Mouse (Mus musculus) heart, embryonic 16.5 days (tissue): Measurements from ENCODE around the gene Tspyl4. TPM values are rescaled to one million over a fixed set of nuclear protein-coding genes. Genes with fewer than 3 reads are reported as not detected.

Experiments
- ATAC-seq: fragments of 200-750 bp; cut with Nextera tagmentation; replicated peaks from 2 replicates; pipeline ENCODE4 v1.8.0; 2017; ENCODE audit warnings: moderate number of reproducible peaks; ENCODE audit not compliant: insufficient read depth, low FRiP score; ENCODE audit errors: extremely low read depth
- H3K27ac ChIP-seq: fragments of 300-500 bp; sonication (generic); 2 replicates; pipeline ENCODE4 v1.5.1; 2014; ENCODE audit warnings: mild to moderate bottlenecking, low read length, control low read depth, moderate library complexity
- H3K27me3 ChIP-seq: fragments of 300-500 bp; sonication (generic); 2 replicates; pipeline ENCODE4 v1.6.1; 2014; ENCODE audit warnings: low read length, mixed read lengths; ENCODE audit not compliant: control insufficient read depth, insufficient read depth
- H3K36me3 ChIP-seq: fragments of 300-500 bp; sonication (generic); 2 replicates; pipeline ENCODE4 v1.6.1; 2014; ENCODE audit not compliant: control insufficient read depth, insufficient read depth
- H3K4me1 ChIP-seq: fragments of 300-500 bp; sonication (generic); 2 replicates; pipeline ENCODE4 v1.6.1; 2014; ENCODE audit warnings: low read length, mixed read lengths; ENCODE audit not compliant: control insufficient read depth, insufficient read depth
- H3K4me2 ChIP-seq: fragments of 300-500 bp; sonication (generic); 2 replicates; pipeline ENCODE4 v1.6.1; 2014; ENCODE audit warnings: low read depth, mild to moderate bottlenecking, control low read depth, low read length
- H3K4me3 ChIP-seq: fragments of 300-500 bp; sonication (generic); 2 replicates; pipeline ENCODE4 v1.5.1; 2014; ENCODE audit warnings: mild to moderate bottlenecking, control low read depth, low read length
- H3K9ac ChIP-seq: fragments of 300-500 bp; sonication (generic); 2 replicates; pipeline ENCODE4 v1.6.1; 2014; ENCODE audit warnings: low read length, control low read depth
- H3K9me3 ChIP-seq: fragments of 300-500 bp; sonication (generic); replicated peaks from 2 replicates; pipeline ENCODE4 v1.6.1; 2016; ENCODE audit warnings: low read length; ENCODE audit not compliant: control insufficient read depth
- WGBS: fragments of 180-500 bp; shearing (Covaris S2); extraction: QIAGEN DNeasy Blood & Tissue Kit; methylation state at CpG from one replicate; pipeline ENCODE4 v1.1.7; 2014; 5-methylcytosine and 5-hydroxymethylcytosine counted together
- polyA plus RNA-seq: library from polyadenylated mRNA; unstranded; fragments of >200 nt; fragmentation: Nextera tagmentation; extraction: Ambion mirVana; gene quantifications from 2 replicates; pipeline ENCODE4 v1.2.1, GENCODE M21; 2015

The Tspyl4 gene
- polyA plus RNA-seq, 1 experiment from 2014 or later: 20.5 TPM

GRCm38 (mm10) chr10:34281211-34281961 lies 15.9 kb upstream of the Tspyl4 start:
- peak; percentile 17; the same call in 1 of the 2 replicates for ATAC-seq
- 0 out of 2 replicates have a peak, but pooled peaks cover 2% of the 10 kb centered on the region for H3K36me3 ChIP-seq
- H3K27ac ChIP-seq: peak overlapping the region; percentile 90
- peaks cover 16% of the 10 kb centered on the region for H3K4me1 ChIP-seq
- 12% methylated on average over 14 of the region's 14 CpGs for WGBS
- H3K4me3 ChIP-seq: peak overlapping the region; percentile 99
- H3K9me3 ChIP-seq: no peaks in the 10 kb centered on the region
- peak overlapping the region; percentile 79 for H3K9ac ChIP-seq
- peak overlapping the region; percentile 83 for H3K4me2 ChIP-seq
- H3K27me3 ChIP-seq: no peaks in the 10 kb centered on the region

GRCm38 (mm10) chr10:34281962-34282388 lies 15.3 kb upstream of the Tspyl4 start, which contains the start of gene Tspyl1:
Gene Tspyl1, plus strand, starts transcription at chr10:34282190.
- peak; percentile 96 for ATAC-seq
- Histone ChIP-seq H3K4me1 (peaks cover 16% of the 10 kb centered on the region), H3K9me3 (no peaks in the 10 kb centered on the region), H3K4me3 (peak within 1 kb of the TSS; percentile 99), H3K36me3 (0 out of 2 replicates have a peak, but pooled peaks cover 2% of the 10 kb centered on the region), H3K4me2 (peak within 1 kb of the TSS; percentile 83), H3K27ac (peak within 1 kb of the TSS; percentile 90), H3K9ac (peak within 1 kb of the TSS; percentile 99), H3K27me3 (no peaks in the 10 kb centered on the region)
- under 1% methylated on average over 38 of the region's 38 CpGs for WGBS

- Histone ChIP-seq H3K36me3 (peaks cover 5% of the 10 kb centered on the region; the same call in 1 of the 2 replicates), H3K4me1 (peaks cover 16% of the 10 kb centered on the region), H3K27ac (peak overlapping the region; percentile 86), H3K4me3 (peak overlapping the region; percentile 99), H3K27me3 (no peaks in the 10 kb centered on the region), H3K9me3 (no peaks in the 10 kb centered on the region), H3K9ac (peak overlapping the region; percentile 99), H3K4me2 (peak overlapping the region; percentile 80)
- 3% methylated on average over 47 of the region's 47 CpGs for WGBS
- peak; percentile 38 for ATAC-seq
Observed at GRCm38 (mm10) chr10:34282420-34283238, 14.6 kb upstream of the Tspyl4 start.

- no peak overlapping the region; the same call in 1 of the 2 replicates for H3K27ac ChIP-seq
- H3K36me3 ChIP-seq: no peaks in the 10 kb centered on the region
- peaks cover 29% of the 10 kb centered on the region for H3K4me1 ChIP-seq
- H3K9me3 ChIP-seq: no peaks in the 10 kb centered on the region
- no peaks in the 10 kb centered on the region for H3K27me3 ChIP-seq
- H3K4me3 ChIP-seq: peak overlapping the region; percentile 80
- H3K9ac ChIP-seq: peak overlapping the region; percentile 79
- WGBS: 4% methylated on average over 13 of the region's 13 CpGs
- H3K4me2 ChIP-seq: peak overlapping the region; percentile 88
- ATAC-seq: no peak
Observed at GRCm38 (mm10) chr10:34296911-34297298, 337 bp upstream of the Tspyl4 start.

GRCm38 (mm10) chr10:34297980-34298753 lies 925 bp downstream of the Tspyl4 start:
- H3K9me3 ChIP-seq: no peaks in the 10 kb centered on the region
- peak overlapping the region; percentile 70 for H3K27ac ChIP-seq

GRCm38 (mm10) chr10:34300368-34300767 lies 3.1 kb downstream of the Tspyl4 start:
- no peak for ATAC-seq
- peak overlapping the region; percentile 18 for H3K9ac ChIP-seq
- no peaks in the 10 kb centered on the region for H3K27me3 ChIP-seq
- H3K27ac ChIP-seq: peak overlapping the region; percentile 26
- H3K4me1 ChIP-seq: peaks cover 32% of the 10 kb centered on the region
- no peaks in the 10 kb centered on the region for H3K9me3 ChIP-seq
- H3K36me3 ChIP-seq: no peaks in the 10 kb centered on the region
- WGBS: 27% methylated on average over 5 of the region's 5 CpGs
- H3K4me2 ChIP-seq: peak overlapping the region; percentile 88
- peak overlapping the region; percentile 44 for H3K4me3 ChIP-seq

More at GRCm38 (mm10) chr10:34297980-34298753, 925 bp downstream of the Tspyl4 start:
- peak overlapping the region; percentile 88 for H3K4me2 ChIP-seq
- no peaks in the 10 kb centered on the region for H3K36me3 ChIP-seq
- peaks cover 32% of the 10 kb centered on the region for H3K4me1 ChIP-seq
- H3K4me3 ChIP-seq: peak overlapping the region; percentile 80
- 48% methylated on average over 25 of the region's 25 CpGs for WGBS
- no peaks in the 10 kb centered on the region for H3K27me3 ChIP-seq
- ATAC-seq: no peak
- H3K9ac ChIP-seq: peak overlapping the region; percentile 79

- H3K9me3 ChIP-seq: no peaks in the 10 kb centered on the region
- H3K9ac ChIP-seq: no peak overlapping the region
- no peak overlapping the region for H3K27ac ChIP-seq
- peaks cover 8% of the 10 kb centered on the region for H3K4me1 ChIP-seq
- no peaks in the 10 kb centered on the region for H3K27me3 ChIP-seq
- H3K36me3 ChIP-seq: no peaks in the 10 kb centered on the region; the same call in 1 of the 2 replicates
- no peak for ATAC-seq
- H3K4me3 ChIP-seq: no peak overlapping the region
- H3K4me2 ChIP-seq: no peak overlapping the region
Observed at GRCm38 (mm10) chr10:34307070-34307469, 9.8 kb downstream of the Tspyl4 start.

GRCm38 (mm10) chr10:34309915-34310685 lies 12.9 kb downstream of the Tspyl4 start:
- H3K4me1 ChIP-seq: peaks cover 5% of the 10 kb centered on the region
- H3K36me3 ChIP-seq: no peaks in the 10 kb centered on the region; the same call in 1 of the 2 replicates
- H3K9me3 ChIP-seq: no peaks in the 10 kb centered on the region
- peak overlapping the region; percentile 40; the same call in 1 of the 2 replicates for H3K4me2 ChIP-seq
- H3K27ac ChIP-seq: 0 out of 2 replicates have a peak overlapping the region, but pooled peaks have one; percentile 11
- 50% methylated on average over 9 of the region's 9 CpGs for WGBS
- 0 out of 2 replicates have a peak, but pooled peaks have one; percentile 41 for ATAC-seq
- H3K4me3 ChIP-seq: peak overlapping the region; percentile 12; the same call in 1 of the 2 replicates
- H3K27me3 ChIP-seq: no peaks in the 10 kb centered on the region
- H3K9ac ChIP-seq: no peak overlapping the region
